Mouse (Mus musculus) neural tube, embryonic 11.5 days (tissue): ENCODE results near the gene Zfp428. TPM values are rescaled to one million over a fixed set of nuclear protein-coding genes. Genes with fewer than 3 reads are reported as not detected.

Experiments used
- ATAC-seq: fragments of 200-750 bp; cut with Nextera tagmentation; 2 replicates; pipeline ENCODE4 v1.8.0; 2017; ENCODE audit warnings: moderate number of reproducible peaks, mild to moderate bottlenecking, moderate TSS enrichment, moderate library complexity; ENCODE audit not compliant: insufficient read depth, low FRiP score, low TSS enrichment
- DNase-seq: peaks from one replicate; pipeline ENCODE4 v3.0.0-alpha.2; 2015; ENCODE audit warnings: low spot score
- H3K27ac ChIP-seq: fragments of 300-500 bp; sonication (generic); 2 replicates; pipeline ENCODE4 v1.5.1; 2014; ENCODE audit warnings: low read depth, mild to moderate bottlenecking, low read length
- H3K27me3 ChIP-seq: fragments of 300-500 bp; sonication (generic); 2 replicates; pipeline ENCODE4 v1.6.1; 2014; ENCODE audit warnings: mild to moderate bottlenecking, low read length, mixed read lengths; ENCODE audit not compliant: control insufficient read depth, insufficient read depth
- H3K36me3 ChIP-seq: fragments of 300-500 bp; sonication (generic); 2 replicates; pipeline ENCODE4 v1.6.1; 2014; ENCODE audit warnings: mild to moderate bottlenecking, low read length, moderate library complexity, mixed read lengths; ENCODE audit not compliant: control insufficient read depth, insufficient read depth
- H3K4me1 ChIP-seq: fragments of 300-500 bp; sonication (generic); 2 replicates; pipeline ENCODE4 v1.6.1; 2014; ENCODE audit warnings: low read length, mixed read lengths; ENCODE audit not compliant: control insufficient read depth, insufficient read depth
- H3K4me2 ChIP-seq: fragments of 300-500 bp; sonication (generic); 2 replicates; pipeline ENCODE4 v1.6.1; 2014; ENCODE audit warnings: low read depth, mild to moderate bottlenecking, moderate library complexity
- H3K4me3 ChIP-seq: fragments of 300-500 bp; sonication (generic); 2 replicates; pipeline ENCODE4 v1.5.1; 2014; ENCODE audit warnings: low read depth, low read length
- H3K9ac ChIP-seq: fragments of 300-500 bp; sonication (generic); 2 replicates; pipeline ENCODE4 v1.6.1; 2014; ENCODE audit warnings: mild to moderate bottlenecking, low read length
- H3K9me3 ChIP-seq: fragments of 300-500 bp; sonication (generic); 2 replicates; pipeline ENCODE4 v1.6.1; 2016; ENCODE audit warnings: low read length; ENCODE audit not compliant: control insufficient read depth
- WGBS: fragments of 180-500 bp; shearing (Covaris S2); extraction: QIAGEN DNeasy Blood & Tissue Kit; methylation state at CpG from one replicate; pipeline ENCODE4 v1.1.7; 2014; 5-methylcytosine and 5-hydroxymethylcytosine counted together
- polyA plus RNA-seq: library from polyadenylated mRNA; unstranded; fragments of >200 nt; fragmentation: Nextera tagmentation; extraction: Ambion mirVana; gene quantifications from 2 replicates; pipeline ENCODE4 v1.2.1, GENCODE M21; 2014

The Zfp428 gene
- 69.2 and 79.1 TPM in 2 replicates for polyA plus RNA-seq

- no peaks in the 10 kb centered on the region for H3K27me3 ChIP-seq
- DNase-seq: peak; percentile 92
- peak within 1 kb of the TSS; percentile 60 for H3K4me3 ChIP-seq
- WGBS: under 1% methylated on average over 80 of the region's 84 CpGs
- H3K27ac ChIP-seq: peak within 1 kb of the TSS; percentile 99
- H3K9me3 ChIP-seq: no peaks in the 10 kb centered on the region
- H3K4me2 ChIP-seq: peak within 1 kb of the TSS; percentile 79
- peaks cover 19% of the 10 kb centered on the region for H3K4me1 ChIP-seq
- H3K36me3 ChIP-seq: peaks cover 2% of the 10 kb centered on the region
- peak within 1 kb of the TSS; percentile 99 for H3K9ac ChIP-seq
- ATAC-seq: peak; percentile 89
These were observed at the start of gene Zfp428 for GRCm38 (mm10) chr7:24506838-24507725. Zfp428 (plus strand) TSS chr7:24507006.

DNA sequence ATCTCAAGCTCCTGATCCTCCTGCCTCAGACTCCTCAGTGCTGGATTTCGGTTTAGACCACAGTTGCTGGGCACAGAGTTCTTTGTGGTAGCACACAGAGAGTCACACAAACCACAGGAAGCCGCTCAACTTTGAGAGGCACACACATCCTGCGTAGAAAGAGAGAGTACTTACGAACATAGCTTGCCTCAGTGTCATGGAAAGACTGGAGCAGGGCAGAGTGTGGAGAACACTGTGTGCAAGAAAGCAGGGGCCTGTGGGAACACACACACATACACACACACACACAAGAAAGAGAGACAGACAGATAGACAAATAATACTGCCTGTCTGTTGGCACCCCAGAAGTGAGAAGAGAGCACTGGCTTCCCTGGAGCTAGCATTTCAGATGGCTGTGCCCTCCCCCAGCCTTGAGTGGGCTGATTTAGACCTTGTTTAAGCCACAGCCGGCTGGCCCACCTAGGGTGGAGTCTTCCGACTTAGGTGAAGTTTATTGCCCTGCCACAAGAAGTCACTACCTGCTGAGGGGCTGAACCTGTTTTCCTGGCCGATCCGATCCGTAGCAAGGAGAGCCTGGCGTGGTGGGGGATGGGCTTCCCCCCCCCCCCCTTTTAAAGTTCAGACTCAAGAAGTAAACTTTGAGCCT is 49.0 kb upstream of the Zfp428 start:
- no peak for ATAC-seq

GRCm38 (mm10) chr7:24459440-24459839 is 47.4 kb upstream of the Zfp428 start:
- DNase-seq: no peak
- Histone ChIP-seq H3K9ac (no peak overlapping the region), H3K27me3 (no peaks in the 10 kb centered on the region), H3K4me3 (no peak overlapping the region), H3K27ac (no peak overlapping the region), H3K4me2 (no peak overlapping the region), H3K9me3 (no peaks in the 10 kb centered on the region), H3K4me1 (no peaks in the 10 kb centered on the region), H3K36me3 (no peaks in the 10 kb centered on the region)
- WGBS: 79% methylated on average over 5 of the region's 5 CpGs
- no peak for ATAC-seq

More for the DNA sequence above, 49.0 kb upstream of the Zfp428 start:
- H3K27me3 ChIP-seq: no peaks in the 10 kb centered on the region
- no peaks in the 10 kb centered on the region for H3K4me1 ChIP-seq
- H3K9ac ChIP-seq: no peak overlapping the region
- no peaks in the 10 kb centered on the region for H3K9me3 ChIP-seq
- no peak for DNase-seq
- no peak overlapping the region for H3K4me2 ChIP-seq
- no peaks in the 10 kb centered on the region for H3K36me3 ChIP-seq
- no peak overlapping the region for H3K27ac ChIP-seq
- H3K4me3 ChIP-seq: no peak overlapping the region
- WGBS: 66% methylated on average over 10 of the region's 10 CpGs

- 63% methylated on average over 3 of the region's 3 CpGs for WGBS
These were observed 47.0 kb upstream of the Zfp428 start for GRCm38 (mm10) chr7:24459843-24460242.

DNA sequence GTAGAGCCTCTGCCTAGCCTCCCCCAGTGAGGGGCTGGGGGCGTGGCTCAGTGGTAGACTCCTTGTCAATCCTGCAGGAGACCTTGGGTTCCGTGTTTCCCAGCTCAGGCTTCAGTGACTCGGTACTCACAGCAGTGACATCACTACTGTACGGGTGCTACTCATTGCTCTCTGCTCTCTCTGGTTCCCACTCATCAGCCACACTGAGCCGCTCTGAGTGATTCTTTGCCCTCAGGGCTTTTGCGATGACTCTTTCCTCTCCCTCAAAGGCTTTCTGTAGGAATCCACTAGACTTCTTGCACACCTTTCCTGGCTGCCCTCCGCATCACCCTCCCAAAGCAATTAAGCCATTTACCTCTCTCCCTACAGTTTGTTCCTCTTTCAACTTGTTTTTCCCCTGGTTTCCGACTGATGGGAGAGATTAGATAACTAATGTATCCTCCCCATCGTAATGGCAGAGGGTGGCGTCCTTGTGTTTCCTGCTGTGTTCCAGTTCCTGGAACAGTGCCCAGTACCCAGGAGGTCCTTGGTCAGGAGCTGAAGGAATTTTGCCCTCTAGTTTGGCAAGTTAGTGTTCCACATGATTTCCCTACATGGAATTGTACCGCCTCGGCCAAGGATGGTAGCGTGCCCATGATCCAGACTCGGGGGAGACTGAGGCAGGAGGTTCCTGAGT is 45.3 kb upstream of the Zfp428 start:
- ATAC-seq: no peak
- H3K27ac ChIP-seq: no peak overlapping the region
- WGBS: 64% methylated on average over 14 of the region's 14 CpGs
- H3K4me3 ChIP-seq: no peak overlapping the region
- no peaks in the 10 kb centered on the region for H3K9me3 ChIP-seq
- H3K27me3 ChIP-seq: no peaks in the 10 kb centered on the region
- H3K4me2 ChIP-seq: no peak overlapping the region
- DNase-seq: no peak
- H3K36me3 ChIP-seq: no peaks in the 10 kb centered on the region
- no peak overlapping the region for H3K9ac ChIP-seq
- H3K4me1 ChIP-seq: no peaks in the 10 kb centered on the region

More at GRCm38 (mm10) chr7:24459843-24460242, 47.0 kb upstream of the Zfp428 start:
- Histone ChIP-seq H3K9me3 (no peaks in the 10 kb centered on the region), H3K4me1 (no peaks in the 10 kb centered on the region), H3K4me3 (no peak overlapping the region), H3K27ac (no peak overlapping the region), H3K27me3 (no peaks in the 10 kb centered on the region), H3K36me3 (no peaks in the 10 kb centered on the region), H3K9ac (no peak overlapping the region), H3K4me2 (no peak overlapping the region)
- no peak for DNase-seq
- no peak for ATAC-seq

- H3K27ac ChIP-seq: no peak within 1 kb of the TSS
- ATAC-seq (peak; percentile 53; the same call in 1 of the 2 replicates), DNase-seq (peak; percentile 61)
- H3K27me3 ChIP-seq: no peaks in the 10 kb centered on the region
- no peak within 1 kb of the TSS for H3K4me3 ChIP-seq
- no peak within 1 kb of the TSS for H3K9ac ChIP-seq
- 7% methylated on average over 27 of the region's 27 CpGs for WGBS
- no peaks in the 10 kb centered on the region for H3K4me1 ChIP-seq
- H3K4me2 ChIP-seq: peak within 1 kb of the TSS; percentile 13
- H3K9me3 ChIP-seq: no peaks in the 10 kb centered on the region
- H3K36me3 ChIP-seq: no peaks in the 10 kb centered on the region
These were observed 44.2 kb upstream of the Zfp428 start, which contains the start of gene Plaur for GRCm38 (mm10) chr7:24462388-24463319. Plaur (plus strand) TSS chr7:24462484.

- no peaks in the 10 kb centered on the region for H3K36me3 ChIP-seq
- H3K4me3 ChIP-seq: no peak overlapping the region
- ATAC-seq (no peak), DNase-seq (no peak)
- H3K9ac ChIP-seq: no peak overlapping the region
- 0 out of 2 replicates have a peak, but pooled peaks cover 3% of the 10 kb centered on the region for H3K9me3 ChIP-seq
- H3K4me1 ChIP-seq: no peaks in the 10 kb centered on the region
- no peak overlapping the region for H3K27ac ChIP-seq
- H3K27me3 ChIP-seq: no peaks in the 10 kb centered on the region
- H3K4me2 ChIP-seq: no peak overlapping the region
- 91% methylated on average over 6 of the region's 6 CpGs for WGBS
These were observed 40.0 kb upstream of the Zfp428 start for GRCm38 (mm10) chr7:24466835-24467234.

GRCm38 (mm10) chr7:24467886-24468285 is 38.9 kb upstream of the Zfp428 start:
- Histone ChIP-seq H3K36me3 (no peaks in the 10 kb centered on the region), H3K4me1 (no peaks in the 10 kb centered on the region), H3K27me3 (no peaks in the 10 kb centered on the region), H3K4me2 (no peak overlapping the region), H3K9ac (no peak overlapping the region), H3K9me3 (0 out of 2 replicates have a peak, but pooled peaks cover 3% of the 10 kb centered on the region), H3K4me3 (no peak overlapping the region), H3K27ac (no peak overlapping the region)
- WGBS: 88% methylated on average over 5 of the region's 5 CpGs
- DNase-seq (no peak), ATAC-seq (no peak)
